ENCODE assay signal across 19 mouse cellular contexts in the genomic region with DNA sequence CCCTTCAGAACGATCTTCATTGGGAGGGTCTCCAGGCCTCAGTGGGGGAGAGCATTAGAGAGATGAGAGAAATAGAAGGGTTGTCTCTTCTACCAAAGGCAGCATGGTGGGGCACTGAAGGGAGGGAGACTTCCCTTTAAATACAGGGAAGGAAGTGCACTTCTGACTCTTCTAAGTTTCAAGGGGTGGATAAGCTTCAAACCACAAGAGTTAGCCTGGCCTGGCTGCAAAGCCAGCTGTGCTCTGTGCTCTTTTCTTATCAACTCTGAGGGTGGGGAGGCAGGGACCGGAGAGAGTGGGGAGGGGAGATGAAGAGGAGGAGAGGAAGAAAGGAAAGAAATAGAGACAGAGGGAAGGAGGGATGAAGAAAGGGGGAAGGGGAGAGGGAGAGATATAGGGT. TPM values are rescaled to one million over a fixed set of nuclear protein-coding genes. Genes with fewer than 3 reads are reported as not detected.
A peak's percentile ranks its signal among the peaks of the same experiment; 100 is the strongest.
DNase-seq lines count a peak whose midpoint lies in the region; ATAC-seq and TF ChIP-seq lines count a peak whose summit lies in the region.
"Had no signal": no experiment of that assay in that cellular context is flagged by ENCODE, and none has a peak within 500 bp of the region (broad histone marks: within the 10 kb centered on the region; RNA-seq: fewer than 3 reads in every experiment).

No protein-coding gene starts in this region.

- no peak for TF ChIP-seq POLR2A in bone marrow macrophage, adult 2 months (IDR thresholded peaks at IDR 0.05; ENCODE audit: borderline replicate concordance, low read depth, low read length)

- H3K9ac ChIP-seq in liver, embryonic 16.5 days (ENCODE audit: low read depth, low read length), result no peak overlapping the region
- H3K9ac ChIP-seq: neural tube, embryonic 13.5 days; stomach, embryonic 15.5 days had no signal

- H3K27ac ChIP-seq in bone marrow macrophage, adult 2 months (ENCODE audit: insufficient read depth, low read depth, low read length), result peak overlapping the region; percentile 84
- H3K27ac ChIP-seq in liver, embryonic 16.5 days (ENCODE audit: low read length), result no peak overlapping the region
- H3K27ac ChIP-seq: heart, embryonic 10.5 days; kidney, postnatal 0 days; neural tube, embryonic 13.5 days; stomach, embryonic 15.5 days had no signal

- peak; percentile 7; the same call in 1 of the 2 replicates for ATAC-seq in liver, embryonic 16.5 days (ENCODE audit: low read depth)
- ATAC-seq in neutrophil, adult 5-6 weeks (ENCODE audit: extremely low read depth, insufficient number of reproducible peaks, low FRiP score, poor library complexity, severe bottlenecking), result peak; percentile 83
- ATAC-seq: hindbrain, embryonic 16.5 days; intestine, postnatal 0 days; lung, postnatal 0 days had no signal

- no peaks in the 10 kb centered on the region for H3K9me3 ChIP-seq in liver, embryonic 16.5 days (replicated peaks; ENCODE audit: control insufficient read depth, low read length)
- H3K9me3 ChIP-seq: heart, embryonic 10.5 days; neural tube, embryonic 13.5 days; stomach, embryonic 15.5 days had no signal

- TF ChIP-seq CTCF in bone marrow macrophage, adult 2 months (IDR thresholded peaks at IDR 0.05; ENCODE audit: low read depth, low read length), result no peak

- H3K4me2 ChIP-seq in liver, embryonic 16.5 days (ENCODE audit: low read depth, low read length), result no peak overlapping the region
- H3K4me2 ChIP-seq: midbrain, embryonic 11.5 days; neural tube, embryonic 13.5 days; stomach, embryonic 15.5 days had no signal

- peaks cover 26% of the 10 kb centered on the region for H3K4me1 ChIP-seq in bone marrow macrophage, adult 2 months (ENCODE audit: control insufficient read depth, insufficient read depth, low read length)
- no peaks in the 10 kb centered on the region for H3K4me1 ChIP-seq in liver, embryonic 16.5 days (ENCODE audit: control insufficient read depth, low read depth, low read length)
- H3K4me1 ChIP-seq: heart, embryonic 10.5 days; neural tube, embryonic 13.5 days; stomach, embryonic 15.5 days had no signal

- peak; percentile 69 to 71 for DNase-seq in spleen, postnatal 36 days (ENCODE audit: low spot score in 2 of 2)
- no peak for DNase-seq in spleen, postnatal 14 days (ENCODE audit: low spot score in 2 of 2)
- no peak for DNase-seq in MN1 (ENCODE audit: low spot score)
- no peak for DNase-seq in cerebellum, adult 18-20 months
- no peak for DNase-seq in layer of hippocampus, adult 11-12 months (ENCODE audit: low spot score)
- DNase-seq: adrenal gland, postnatal 10 days; cerebellum, adult 9-10 months; heart, postnatal 36 days had no signal

- no peaks in the 10 kb centered on the region for H3K36me3 ChIP-seq in liver, embryonic 16.5 days (ENCODE audit: control insufficient read depth, insufficient read depth)
- H3K36me3 ChIP-seq: heart, embryonic 10.5 days; neural tube, embryonic 13.5 days; stomach, embryonic 15.5 days had no signal

- H3K27me3 ChIP-seq in liver, embryonic 16.5 days (ENCODE audit: control insufficient read depth, insufficient read depth, low read depth, low read length), result no peaks in the 10 kb centered on the region
- H3K27me3 ChIP-seq: neural tube, embryonic 13.5 days; stomach, embryonic 15.5 days had no signal

- 10% methylated on average over 2 of the region's 2 CpGs for WGBS in liver, embryonic 16.5 days (ENCODE audit: insufficient replicate concordance)

- H3K4me3 ChIP-seq in bone marrow macrophage, adult 2 months (ENCODE audit: insufficient read depth, low read length), result no peak overlapping the region
- H3K4me3 ChIP-seq in liver, embryonic 16.5 days (ENCODE audit: low read depth, low read length), result no peak overlapping the region
- H3K4me3 ChIP-seq: heart, embryonic 10.5 days; neural tube, embryonic 13.5 days; stomach, embryonic 15.5 days had no signal

RNA-seq across cellular contexts. Expression of gene Eif2a, which starts 23.7 kb away (rescaled TPM):
- 102 and 111 TPM in 2 replicates for polyA plus RNA-seq in bone marrow macrophage, adult 2 months (2012; ENCODE audit: insufficient read depth, insufficient read length, missing spikeins)
- polyA plus RNA-seq in liver, embryonic 16.5 days (2015; fragmentation: Nextera tagmentation; extraction: Ambion mirVana), result 22.2 and 23.1 TPM in 2 replicates
- total RNA-seq in neutrophil, adult 5-6 weeks (2017), result 33.6 and 43.1 TPM in 2 replicates

RNA-seq across cellular contexts. Expression of gene Serp1, which starts 23.7 kb away (rescaled TPM):
- polyA plus RNA-seq in bone marrow macrophage, adult 2 months (2012; ENCODE audit: insufficient read depth, insufficient read length, missing spikeins), result 306 and 329 TPM in 2 replicates
- 104 and 105 TPM in 2 replicates for polyA plus RNA-seq in liver, embryonic 16.5 days (2015; fragmentation: Nextera tagmentation; extraction: Ambion mirVana)
- 375 and 392 TPM in 2 replicates for total RNA-seq in neutrophil, adult 5-6 weeks (2017)

Comparison
In these comparisons a context has a peak if more than half of its experiments do, and no peak if none do; other contexts are left out.
1. DNase-seq: peak in spleen, postnatal 36 days (2 of 2); none in spleen, postnatal 14 days (0 of 2), MN1 (single experiment), cerebellum, adult 18-20 months (0 of 2) and layer of hippocampus, adult 11-12 months (single experiment).